Mouse (Mus musculus) Patski (cell line): Measurements from ENCODE around the gene Cog5. TPM values are rescaled to one million over a fixed set of nuclear protein-coding genes. Genes with fewer than 3 reads are reported as not detected.

Experiments
- ATAC-seq: fragments of 100-300 bp; one replicate; pipeline ENCODE4 v1.8.0; 2021
- CTCF ChIA-PET: fragments of 350-600 bp; sonication (Branson Sonifier 250); formaldehyde crosslinking; loops from one replicate; lab custom pipeline; 2022; ENCODE audit warnings: inconsistent platforms; lab: Charles Lee
- POLR2A ChIA-PET: fragments of 350-600 bp; sonication (Branson Sonifier 250); formaldehyde crosslinking; loops from one replicate; lab custom pipeline; 2022; ENCODE audit warnings: antibody characterized with exemption, inconsistent platforms; lab: Charles Lee
- DNase-seq: peaks from one replicate; pipeline ENCODE4 v3.0.0-alpha.2; 2011; ENCODE audit warnings: low read depth, low spot score
- H3K27me3 ChIP-seq: fragments of 371-371 bp; one replicate; pipeline ENCODE4 v1.5.1; 2021
- CTCF ChIP-seq: fragments of 100-300 bp; IDR thresholded peaks from one replicate; pipeline ENCODE4 v1.5.1; 2021
- in situ Hi-C: fragments of 300-500 bp; cut with MboI; formaldehyde crosslinking; loops from 3 replicates; pipeline ENCODE4 v1.11.1; 2018; ENCODE audit warnings: low pct_unique_long_range_greater_than_20kb, mixed read lengths
- polyA plus RNA-seq: library from polyadenylated mRNA; unstranded; gene quantifications from one replicate; pipeline ENCODE4 v1.2.3, GENCODE M21; 2021

Gene Cog5
- polyA plus RNA-seq, 1 experiment from 2014 or later = 26.9 TPM

DNA sequence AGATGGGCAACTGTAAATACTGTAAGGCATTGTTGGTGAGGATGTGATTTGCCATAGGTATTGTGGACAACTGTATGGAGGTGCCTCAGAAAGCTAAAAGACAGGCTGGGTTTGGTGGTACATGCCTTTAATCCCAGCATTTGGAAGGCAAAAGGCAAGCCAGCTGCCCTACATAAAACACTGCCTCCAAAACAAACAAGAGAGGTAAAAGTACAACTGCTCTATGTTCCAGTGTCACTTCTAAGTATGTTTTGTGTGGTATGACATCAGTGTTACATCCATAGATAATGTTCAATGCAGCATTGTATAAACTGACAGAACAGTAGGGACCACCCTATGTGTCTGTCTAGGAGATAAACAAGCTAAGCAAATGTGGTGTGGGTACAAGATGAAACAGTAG, 237.4 kb downstream of the Cog5 start:
- CTCF ChIA-PET = interaction anchor here (1.1 kb wide), 1 partner anchor 13 kb away, joined by 3 read pairs; no protein-coding TSS in a partner anchor
- DNase-seq (no peak), ATAC-seq (no peak)
- H3K27me3 ChIP-seq = no peaks in the 10 kb centered on the region
- POLR2A ChIA-PET = interaction anchor here (0.7 to 0.9 kb wide), 2 partner anchors 10 to 39 kb away, joined by 3 to 4 read pairs; no protein-coding TSS in a partner anchor
- no peak for TF ChIP-seq CTCF
- in situ Hi-C loops = no loop called here

DNA sequence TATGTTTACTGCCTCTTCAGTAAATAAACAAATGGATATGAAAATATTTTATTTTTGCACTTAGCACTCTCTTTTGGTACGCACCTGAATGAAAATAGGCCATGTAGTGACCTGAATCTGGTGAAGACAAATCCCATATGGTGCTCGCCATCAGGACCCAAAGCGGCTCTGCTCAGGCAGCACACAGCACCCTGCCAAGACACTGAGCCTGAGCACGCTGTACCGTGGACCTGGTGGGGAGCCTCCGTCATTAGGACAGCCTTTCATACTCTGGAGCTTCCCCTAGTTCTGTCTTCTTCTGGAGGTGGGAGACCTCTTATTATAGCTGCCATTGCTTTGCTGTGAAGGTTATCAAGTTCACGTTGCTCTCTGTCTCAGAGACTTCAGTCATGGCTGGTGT, 238.1 kb downstream of the Cog5 start:
- in situ Hi-C loops = no loop called here
- POLR2A ChIA-PET = interaction anchor here (0.9 kb wide), 1 partner anchor 40 kb away, joined by 3 read pairs; no protein-coding TSS in a partner anchor

DNA sequence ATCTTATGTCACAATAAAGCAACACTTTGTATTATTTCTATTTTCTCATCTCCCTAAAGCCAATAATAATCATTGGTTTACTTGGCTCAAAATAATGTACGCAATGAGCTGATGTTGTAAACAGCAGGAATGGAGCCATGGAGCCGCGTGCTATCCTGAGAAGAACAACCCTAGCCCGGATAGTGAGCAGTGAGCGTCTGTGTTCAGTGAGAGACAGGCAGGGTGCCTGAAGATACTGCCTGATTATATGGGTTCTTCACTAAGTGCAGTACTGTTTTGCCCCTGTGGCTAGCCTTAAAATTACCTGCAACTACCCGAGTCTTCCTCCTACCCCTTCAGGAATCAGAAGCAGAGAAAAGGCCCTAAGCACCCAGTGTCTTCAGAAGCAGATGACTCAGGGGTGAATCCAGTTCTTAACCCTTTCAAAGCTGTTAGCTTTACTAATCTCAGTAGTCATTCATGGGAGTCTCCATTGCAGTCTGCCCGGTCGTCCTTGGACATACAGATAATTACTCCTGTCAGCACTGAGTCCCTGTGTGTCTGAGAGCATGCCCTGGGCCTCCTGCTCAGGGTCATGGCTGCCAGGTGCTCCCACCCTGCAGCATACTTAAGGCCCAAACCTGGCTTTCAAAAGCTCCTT, 240.5 kb downstream of the Cog5 start:
- no peak for DNase-seq
- no peak for ATAC-seq
- no peak for TF ChIP-seq CTCF
- in situ Hi-C loops = no loop called here
- H3K27me3 ChIP-seq = no peaks in the 10 kb centered on the region
- CTCF ChIA-PET = no interaction called here
- POLR2A ChIA-PET = interaction anchor here (0.6 kb wide), 1 partner anchor 18 kb away, joined by 3 read pairs; no protein-coding TSS in a partner anchor

More for the DNA sequence above, 238.1 kb downstream of the Cog5 start:
- H3K27me3 ChIP-seq = no peaks in the 10 kb centered on the region
- CTCF ChIA-PET = no interaction called here
- TF ChIP-seq CTCF = no peak
- no peak for DNase-seq
- no peak for ATAC-seq

DNA sequence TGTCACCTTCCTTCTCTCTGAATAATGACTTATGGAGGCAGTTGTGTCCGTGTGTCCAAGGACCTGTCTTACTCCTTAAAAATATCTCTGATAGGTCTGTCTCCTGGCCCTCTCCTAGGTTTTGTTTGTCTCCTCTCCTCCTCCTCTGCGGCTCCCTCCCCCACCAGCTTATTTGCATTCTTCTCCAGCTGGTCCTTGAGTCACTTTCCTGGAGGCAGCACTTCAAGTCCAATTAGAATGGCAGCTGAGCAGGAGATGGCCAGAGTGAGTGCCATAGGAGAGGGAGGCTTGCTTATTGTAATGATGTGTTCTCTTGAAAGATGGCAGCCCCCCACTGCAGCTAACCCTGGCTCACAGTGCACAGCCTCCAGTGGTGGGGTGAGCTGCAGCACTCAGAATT, 241.2 kb downstream of the Cog5 start:
- ChIA-PET POLR2A (no interaction called here), CTCF (no interaction called here)
- H3K27me3 ChIP-seq = no peaks in the 10 kb centered on the region
- in situ Hi-C loops = no loop called here
- no peak for TF ChIP-seq CTCF
- ATAC-seq = no peak
- no peak for DNase-seq

DNA sequence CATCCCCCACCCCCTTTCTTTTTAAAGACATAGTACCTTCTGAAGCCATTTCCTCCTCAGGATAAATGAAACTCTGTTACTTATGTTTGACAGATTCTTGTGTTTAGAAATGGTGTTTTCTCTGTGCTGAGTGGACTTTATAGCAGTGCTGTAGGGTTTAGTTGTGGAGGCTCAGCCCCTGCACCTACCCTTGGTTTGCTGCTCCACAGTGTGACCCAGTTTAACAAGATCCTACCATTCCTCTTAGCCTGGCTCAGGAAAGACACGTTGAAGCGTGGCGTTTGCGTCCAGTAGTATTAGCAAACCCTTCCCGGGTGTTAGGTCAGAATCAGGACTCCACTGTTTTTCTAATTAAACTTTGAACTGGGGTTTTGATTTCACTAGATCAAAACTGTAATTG, 241.6 kb downstream of the Cog5 start:
- no peak for TF ChIP-seq CTCF
- no peak for DNase-seq
- CTCF ChIA-PET = interaction anchor here (1.1 kb wide), 1 partner anchor 10 kb away, joined by 3 read pairs; no protein-coding TSS in a partner anchor
- in situ Hi-C loops = no loop called here
- H3K27me3 ChIP-seq = no peaks in the 10 kb centered on the region
- ATAC-seq = no peak
- POLR2A ChIA-PET = no interaction called here

DNA sequence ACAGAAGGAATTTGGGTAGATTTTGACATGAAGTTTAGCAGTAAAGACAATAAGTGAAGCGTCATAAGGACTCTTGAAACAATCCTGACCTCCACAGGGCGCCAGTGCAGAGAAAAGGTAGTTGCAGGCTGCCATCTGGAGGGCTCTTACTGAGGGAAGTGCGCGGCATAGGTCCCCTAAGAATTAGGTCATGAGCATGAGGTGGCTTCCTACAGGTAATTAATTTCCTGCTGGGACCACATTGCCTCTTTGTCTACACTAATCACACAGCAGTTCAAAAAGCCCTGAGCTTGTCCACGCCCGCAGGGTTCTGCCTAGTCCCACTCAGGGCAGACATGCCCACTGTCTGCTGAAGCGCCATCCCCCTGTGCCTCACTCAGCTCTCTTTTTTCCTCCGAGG, 242.3 kb downstream of the Cog5 start:
- in situ Hi-C loops = no loop called here
- TF ChIP-seq CTCF = no peak
- no peak for ATAC-seq
- ChIA-PET CTCF (interaction anchor here (1.1 kb wide), 1 partner anchor 9 kb away, joined by 3 read pairs; no protein-coding TSS in a partner anchor), POLR2A (no interaction called here)
- H3K27me3 ChIP-seq = no peaks in the 10 kb centered on the region
- no peak for DNase-seq

DNA sequence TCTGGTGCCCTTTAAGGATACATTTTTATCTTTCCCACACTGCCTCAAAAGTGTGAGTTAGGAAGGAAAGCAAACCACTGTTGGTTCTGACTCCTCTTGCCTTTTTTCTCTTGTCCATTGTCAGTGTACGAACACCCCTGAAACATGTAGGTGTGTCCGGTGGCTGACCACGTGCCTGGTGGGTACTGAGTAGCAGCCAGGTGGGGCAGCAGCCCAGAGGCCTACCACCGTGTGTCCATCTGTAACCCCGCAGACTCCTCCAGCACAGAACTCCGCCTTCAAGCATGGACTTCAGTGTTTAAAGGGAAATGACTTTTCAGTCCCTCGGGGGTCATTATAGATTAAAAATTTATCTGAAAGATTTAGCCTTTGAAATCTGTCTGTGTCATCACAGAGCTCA, 242.8 kb downstream of the Cog5 start:
- H3K27me3 ChIP-seq = no peaks in the 10 kb centered on the region
- in situ Hi-C loops = no loop called here
- DNase-seq (no peak), ATAC-seq (no peak)
- POLR2A ChIA-PET = no interaction called here
- CTCF ChIA-PET = interaction anchor here (1.1 kb wide), 1 partner anchor 8 kb away, joined by 3 read pairs; no protein-coding TSS in a partner anchor
- TF ChIP-seq CTCF = no peak

DNA sequence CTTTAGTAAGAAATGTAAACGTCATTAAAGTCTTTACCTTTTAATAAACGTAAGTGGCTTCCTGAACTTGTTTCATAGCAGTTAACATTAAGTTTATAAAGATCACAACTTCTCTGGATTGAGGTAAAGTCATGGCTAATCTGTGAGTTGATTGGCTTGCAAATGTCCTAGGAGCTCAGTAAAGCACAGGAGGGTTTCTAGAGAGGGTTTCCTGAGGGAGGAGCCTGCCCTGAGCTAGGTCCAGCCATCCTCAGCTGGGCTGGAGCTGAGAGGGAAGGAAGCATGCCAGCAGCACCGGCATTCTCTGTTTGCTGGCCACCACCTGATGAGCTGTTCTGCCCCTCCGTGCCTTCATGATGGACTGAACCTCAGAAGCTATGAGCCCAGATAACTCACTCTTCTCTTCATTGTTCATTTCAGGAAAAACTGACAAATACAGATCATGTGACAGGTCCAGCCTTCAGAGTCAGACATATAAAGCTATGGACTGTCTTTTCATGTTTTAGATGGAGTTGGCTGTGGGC, 245.8 kb downstream of the Cog5 start:
- no peak for TF ChIP-seq CTCF
- in situ Hi-C loops = no loop called here
- POLR2A ChIA-PET = no interaction called here
- CTCF ChIA-PET = no interaction called here
- DNase-seq (no peak), ATAC-seq (no peak)
- H3K27me3 ChIP-seq = no peaks in the 10 kb centered on the region

DNA sequence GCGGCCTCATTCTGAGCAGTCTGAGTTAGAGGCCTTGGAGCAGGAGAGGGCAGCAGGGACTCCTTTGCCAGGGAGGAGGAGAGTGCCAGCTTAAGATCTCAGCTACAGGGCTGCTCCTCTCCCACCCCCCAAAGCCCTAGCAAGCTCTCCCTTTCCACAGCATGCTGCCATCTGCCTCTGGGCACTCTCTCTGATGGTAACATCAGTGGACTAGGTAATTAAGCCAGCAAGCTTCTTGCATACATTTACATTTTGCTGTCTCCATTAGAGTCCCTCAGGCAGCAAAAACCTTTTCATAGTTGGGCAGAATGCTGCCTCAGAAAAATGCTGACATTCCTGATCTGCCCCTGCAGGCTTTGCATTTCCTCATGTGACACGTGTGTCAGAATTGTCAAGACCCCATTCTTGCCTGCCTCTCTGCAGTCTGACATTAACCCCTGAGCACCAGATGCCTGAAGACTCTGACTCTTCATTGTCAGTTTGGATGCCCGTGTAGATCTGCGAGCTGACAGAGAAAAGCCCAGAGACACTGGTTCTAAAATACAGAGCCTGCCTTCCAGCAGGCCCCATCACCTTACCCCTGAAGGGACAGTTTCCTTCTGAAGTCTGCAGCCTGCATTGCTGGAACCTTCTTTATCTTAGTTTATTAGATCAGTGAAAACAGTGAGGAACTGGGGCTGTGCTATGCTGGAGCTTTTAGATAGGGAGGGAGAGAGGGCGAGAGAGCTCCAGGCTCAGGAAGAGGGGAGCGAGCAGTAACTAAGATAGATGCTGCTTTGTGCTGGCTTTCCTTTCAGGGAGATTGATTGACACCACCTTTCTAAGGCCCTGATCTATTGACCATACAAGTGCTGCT, 251.3 kb downstream of the Cog5 start:
- CTCF ChIA-PET = interaction anchor here (0.9 to 1.4 kb wide), 2 partner anchors 8 to 9 kb away, joined by 3 to 5 read pairs; no protein-coding TSS in a partner anchor
- DNase-seq (no peak), ATAC-seq (no peak)
- no peaks in the 10 kb centered on the region for H3K27me3 ChIP-seq
- POLR2A ChIA-PET = no interaction called here
- in situ Hi-C loops = no loop called here
- TF ChIP-seq CTCF = no peak

DNA sequence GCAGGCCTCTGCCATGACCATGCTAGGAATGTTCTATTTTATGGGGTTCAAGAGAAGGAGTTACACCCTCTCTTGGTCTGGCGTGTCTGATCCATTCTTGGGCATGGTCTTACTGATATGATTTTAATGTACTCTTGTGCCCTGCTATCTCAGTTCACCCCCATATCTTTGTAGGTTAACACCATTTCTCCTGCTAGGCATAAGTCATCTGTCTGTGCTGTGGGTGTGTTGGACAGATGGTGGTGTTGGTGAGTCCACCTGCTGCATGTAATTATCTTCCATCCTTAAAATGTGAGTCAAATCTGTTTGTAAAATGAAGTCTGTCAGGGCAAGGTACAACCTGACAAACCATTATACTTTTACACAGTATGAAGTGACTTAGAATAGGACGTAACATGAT, 252.8 kb downstream of the Cog5 start:
- in situ Hi-C loops = no loop called here
- TF ChIP-seq CTCF = no peak
- no peaks in the 10 kb centered on the region for H3K27me3 ChIP-seq
- ATAC-seq (no peak), DNase-seq (no peak)
- ChIA-PET POLR2A (no interaction called here), CTCF (no interaction called here)
